Mouse (Mus musculus) stomach, embryonic 16.5 days (tissue): ENCODE results near the gene Asb13. TPM values are rescaled to one million over a fixed set of nuclear protein-coding genes. Genes with fewer than 3 reads are reported as not detected.

ENCODE experiments used
- ATAC-seq: fragments of 200-750 bp; cut with Nextera tagmentation; 2 replicates; pipeline ENCODE4 v1.8.0; 2017; ENCODE audit warnings: moderate number of reproducible peaks, moderate TSS enrichment; ENCODE audit not compliant: insufficient read depth, low FRiP score
- H3K27ac ChIP-seq: fragments of 300-500 bp; sonication (generic); 2 replicates; pipeline ENCODE4 v1.5.1; 2014; ENCODE audit warnings: low read length
- H3K27me3 ChIP-seq: fragments of 300-500 bp; sonication (generic); 2 replicates; pipeline ENCODE4 v1.6.1; 2014; ENCODE audit warnings: low read length, control low read depth, mixed read lengths; ENCODE audit not compliant: control insufficient read depth, insufficient read depth
- H3K36me3 ChIP-seq: fragments of 300-500 bp; sonication (generic); 2 replicates; pipeline ENCODE4 v1.6.1; 2014; ENCODE audit warnings: low read length; ENCODE audit not compliant: control insufficient read depth, insufficient read depth
- H3K4me1 ChIP-seq: fragments of 300-500 bp; sonication (generic); 2 replicates; pipeline ENCODE4 v1.6.1; 2014; ENCODE audit warnings: low read length, control low read depth, mixed read lengths; ENCODE audit not compliant: control insufficient read depth, insufficient read depth
- H3K4me2 ChIP-seq: fragments of 300-500 bp; sonication (generic); 2 replicates; pipeline ENCODE4 v1.6.1; 2014; ENCODE audit warnings: low read depth, low read length, mixed read lengths
- H3K4me3 ChIP-seq: fragments of 300-500 bp; sonication (generic); replicated peaks from 2 replicates; pipeline ENCODE4 v1.5.1; 2014; ENCODE audit warnings: mild to moderate bottlenecking, low read length
- H3K9ac ChIP-seq: fragments of 300-500 bp; sonication (generic); 2 replicates; pipeline ENCODE4 v1.6.1; 2014; ENCODE audit warnings: low read length
- H3K9me3 ChIP-seq: fragments of 300-500 bp; sonication (generic); replicated peaks from 2 replicates; pipeline ENCODE4 v1.6.1; 2016; ENCODE audit warnings: low read length, control low read depth; ENCODE audit not compliant: control insufficient read depth
- WGBS: fragments of 180-500 bp; shearing (Covaris S2); extraction: QIAGEN DNeasy Blood & Tissue Kit; methylation state at CpG from one replicate; pipeline ENCODE4 v1.1.7; 2014; 5-methylcytosine and 5-hydroxymethylcytosine counted together
- polyA plus RNA-seq: library from polyadenylated mRNA; unstranded; fragments of >200 nt; fragmentation: Nextera tagmentation; extraction: Ambion mirVana; gene quantifications from 2 replicates; pipeline ENCODE4 v1.2.1, GENCODE M21; 2015

The Asb13 gene
- polyA plus RNA-seq, result 15.1 and 16.4 TPM in 2 replicates

DNA sequence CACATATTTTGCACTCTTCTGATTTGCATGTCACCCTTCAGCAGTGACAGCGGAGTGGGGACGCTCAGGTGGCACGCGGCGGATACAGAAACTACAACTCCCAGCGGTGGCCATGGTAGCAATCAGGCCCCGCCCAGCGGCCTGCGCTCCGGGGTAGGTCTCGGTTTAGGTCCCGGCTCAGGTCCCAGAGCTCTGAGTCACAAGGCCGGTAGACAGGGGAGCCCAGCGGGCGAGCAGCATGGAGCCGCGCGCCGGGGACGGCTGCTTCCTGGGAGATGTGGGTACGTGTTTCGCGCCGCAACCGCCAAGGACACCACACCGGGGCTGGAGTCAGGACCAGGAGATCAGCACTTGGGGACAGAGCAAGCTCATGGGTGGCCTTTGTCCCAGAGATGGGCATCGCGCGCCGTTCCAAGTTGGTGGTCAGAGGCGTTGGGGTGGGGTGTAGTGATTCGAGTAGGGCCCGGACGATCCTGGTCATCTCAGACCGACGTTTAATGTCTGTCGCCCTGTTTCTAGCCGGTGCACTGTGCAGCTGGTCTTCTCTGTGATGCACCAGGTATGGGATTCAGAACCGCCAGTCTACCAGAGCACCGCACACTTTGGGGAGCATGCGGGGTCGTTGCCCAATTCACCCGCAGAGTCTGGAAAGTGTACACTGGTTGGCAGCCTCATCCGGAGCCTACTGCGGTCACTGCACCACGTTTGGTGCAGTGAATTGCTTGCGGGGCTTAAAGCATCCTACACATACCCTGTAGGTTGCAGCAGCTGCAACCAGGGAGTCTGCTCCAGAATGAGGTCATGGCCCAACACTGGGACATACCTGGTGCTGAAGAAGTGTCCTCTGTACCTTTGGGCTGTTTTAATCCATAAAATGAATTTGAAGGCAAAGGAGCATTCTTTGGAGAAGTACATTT, at the start of gene Asb13:
Asb13 (plus strand) TSS at position 138 of the 917 bp plus-strand sequence.
- Histone ChIP-seq H3K27ac (peak within 1 kb of the TSS; percentile 9; the same call in 1 of the 2 replicates), H3K9ac (peak within 1 kb of the TSS; percentile 85)
- WGBS, result under 1% methylated on average over 47 of the region's 47 CpGs

DNA sequence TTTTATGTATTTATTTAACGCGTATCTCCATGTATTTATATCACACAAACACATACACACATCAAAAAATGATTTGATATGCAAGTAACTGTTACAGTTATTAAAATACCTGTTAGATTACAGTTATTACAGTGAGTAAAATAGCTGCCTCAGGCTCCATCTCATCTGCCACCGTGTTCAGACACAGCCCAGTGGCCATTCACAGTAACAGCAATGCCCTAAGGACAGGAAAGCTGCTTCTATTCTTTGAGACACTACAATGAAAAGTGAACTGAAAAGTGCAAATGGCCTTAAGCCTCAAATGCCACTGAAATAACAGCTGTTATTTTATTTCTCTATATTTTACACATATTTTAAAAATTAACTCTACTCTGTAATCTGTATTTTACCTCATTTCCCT, 43.0 kb upstream of the Asb13 start:
- H3K9me3 ChIP-seq, result no peaks in the 10 kb centered on the region
- no peak overlapping the region for H3K4me2 ChIP-seq
- peaks cover 19% of the 10 kb centered on the region for H3K36me3 ChIP-seq
- H3K4me3 ChIP-seq, result no peak overlapping the region
- no peak overlapping the region for H3K27ac ChIP-seq
- WGBS, result 90% methylated on average over 3 of the region's 3 CpGs
- no peak overlapping the region for H3K9ac ChIP-seq
- H3K4me1 ChIP-seq, result no peaks in the 10 kb centered on the region
- H3K27me3 ChIP-seq, result no peaks in the 10 kb centered on the region
- no peak for ATAC-seq

More for the DNA sequence above, at the start of gene Asb13:
- H3K4me2 ChIP-seq, result peak within 1 kb of the TSS; percentile 76
- ATAC-seq, result peak; percentile 94
- 0 out of 2 replicates have a peak, but pooled peaks cover 2% of the 10 kb centered on the region for H3K4me1 ChIP-seq
- peak within 1 kb of the TSS; percentile 74 for H3K4me3 ChIP-seq
- no peaks in the 10 kb centered on the region for H3K9me3 ChIP-seq
- no peaks in the 10 kb centered on the region for H3K36me3 ChIP-seq
- no peaks in the 10 kb centered on the region for H3K27me3 ChIP-seq

DNA sequence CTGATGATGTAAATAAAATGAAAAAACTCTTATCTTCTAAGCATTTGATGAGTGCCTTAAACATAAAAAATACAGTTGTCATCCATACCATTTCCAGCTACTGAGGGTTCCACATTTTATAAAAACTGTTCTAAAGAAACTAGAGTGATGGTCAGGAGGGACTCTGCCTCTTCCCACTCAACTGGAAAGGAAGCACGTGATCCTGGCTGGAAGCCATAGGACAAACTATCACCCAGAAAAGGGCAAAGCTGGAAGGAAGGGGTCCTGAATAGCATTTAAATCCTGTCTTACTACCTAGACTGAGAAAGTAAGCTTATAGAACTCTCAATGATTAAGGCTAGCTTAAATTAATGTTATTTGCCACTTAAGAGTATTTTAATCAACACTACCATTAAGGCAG, 39.5 kb upstream of the Asb13 start:
- no peak for ATAC-seq
- no peak overlapping the region for H3K4me2 ChIP-seq
- no peaks in the 10 kb centered on the region for H3K27me3 ChIP-seq
- WGBS, result 87% methylated on average over 1 of the region's 1 CpGs
- H3K36me3 ChIP-seq, result peaks cover 16% of the 10 kb centered on the region
- H3K9me3 ChIP-seq, result no peaks in the 10 kb centered on the region
- no peak overlapping the region for H3K4me3 ChIP-seq
- H3K27ac ChIP-seq, result no peak overlapping the region
- no peaks in the 10 kb centered on the region for H3K4me1 ChIP-seq
- no peak overlapping the region for H3K9ac ChIP-seq

DNA sequence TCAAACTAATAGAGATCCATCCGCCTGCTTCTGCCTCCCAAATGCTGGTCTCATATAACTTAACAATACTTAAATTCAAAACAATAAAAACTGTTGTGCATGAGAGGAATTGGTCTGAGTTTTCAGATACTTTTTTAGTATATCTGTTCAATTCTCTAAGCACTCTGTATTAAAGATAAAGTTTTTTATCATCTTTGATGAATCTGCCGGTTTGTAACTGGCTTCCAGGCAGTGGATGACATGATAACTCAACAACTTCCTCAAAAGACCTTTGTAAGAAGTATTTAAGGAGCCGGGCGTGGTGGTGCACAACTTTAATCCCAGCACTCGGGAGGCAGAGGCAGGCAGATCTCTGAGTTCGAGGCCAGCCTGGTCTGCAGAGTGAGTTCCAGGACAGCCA, 37.6 kb upstream of the Asb13 start:
- H3K4me1 ChIP-seq, result no peaks in the 10 kb centered on the region
- ATAC-seq, result no peak
- H3K4me2 ChIP-seq, result no peak overlapping the region
- H3K4me3 ChIP-seq, result no peak overlapping the region
- no peaks in the 10 kb centered on the region for H3K9me3 ChIP-seq
- peaks cover 8% of the 10 kb centered on the region; the same call in 1 of the 2 replicates for H3K36me3 ChIP-seq
- WGBS, result 92% methylated on average over 6 of the region's 6 CpGs
- no peak overlapping the region for H3K27ac ChIP-seq
- no peak overlapping the region for H3K9ac ChIP-seq
- H3K27me3 ChIP-seq, result no peaks in the 10 kb centered on the region

DNA sequence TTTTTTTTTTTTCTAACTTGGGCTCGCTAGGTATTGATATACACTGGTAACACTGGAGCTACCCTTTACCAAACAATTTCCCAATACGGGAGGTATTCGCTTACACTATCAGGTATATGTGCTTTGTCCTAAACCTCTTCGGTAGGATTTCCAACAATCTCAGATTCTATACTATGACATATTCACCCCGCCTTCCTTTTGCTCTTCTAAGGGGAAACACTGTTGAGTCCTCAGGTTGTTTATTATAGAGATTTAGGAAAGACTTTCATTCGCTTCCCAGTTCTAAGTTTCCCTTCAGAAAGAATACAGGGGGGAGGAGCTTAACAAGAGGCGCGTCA, 24.1 kb upstream of the Asb13 start:
- 11% methylated on average over 8 of the region's 8 CpGs for WGBS
- H3K4me3 ChIP-seq, result peak overlapping the region; percentile 88
- peak overlapping the region; percentile 93; the same call in 1 of the 2 replicates for H3K27ac ChIP-seq

DNA sequence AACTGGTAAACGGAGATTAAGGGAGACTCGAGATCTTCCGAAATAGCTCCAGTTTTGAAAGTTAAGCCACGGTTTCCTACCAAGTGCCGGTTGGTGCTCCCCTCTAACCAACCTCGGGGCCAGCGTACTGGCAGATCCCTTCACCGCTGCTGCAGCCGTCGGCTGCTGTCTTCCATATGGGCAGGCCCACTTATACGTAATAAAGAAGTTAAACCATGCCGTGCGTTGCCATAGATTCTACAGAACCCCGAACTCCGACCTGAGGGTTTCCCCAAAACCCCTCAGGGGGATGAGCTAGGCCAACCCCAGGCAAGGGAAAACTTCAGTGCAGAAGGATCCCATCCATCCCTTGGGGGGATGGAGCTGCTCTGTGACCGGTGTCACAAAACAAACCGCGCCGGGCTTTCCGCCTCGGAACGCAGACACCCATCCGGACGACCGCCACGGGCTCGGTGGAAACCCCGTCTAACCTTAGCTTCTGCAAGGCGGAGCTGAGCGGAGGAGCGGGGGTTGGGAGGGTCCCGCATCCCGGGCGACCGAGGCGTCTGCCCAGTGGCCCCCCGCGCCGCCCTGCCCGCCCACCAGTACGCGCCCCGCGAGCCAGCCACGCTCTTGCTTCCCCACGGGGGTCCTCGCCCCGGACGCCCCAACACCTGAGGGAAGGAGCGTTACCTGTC, 23.6 kb upstream of the Asb13 start:
- Histone ChIP-seq H3K27ac (peak overlapping the region; percentile 93), H3K9me3 (0 out of 2 replicates have a peak, but pooled peaks cover 2% of the 10 kb centered on the region), H3K4me2 (peak overlapping the region; percentile 70), H3K9ac (peak overlapping the region; percentile 87), H3K27me3 (no peaks in the 10 kb centered on the region), H3K4me3 (peak overlapping the region; percentile 88), H3K4me1 (no peaks in the 10 kb centered on the region), H3K36me3 (no peaks in the 10 kb centered on the region)
- WGBS, result 0% methylated on average over 50 of the region's 50 CpGs
- peak; percentile 8; the same call in 1 of the 2 replicates for ATAC-seq

More for the DNA sequence above, 24.1 kb upstream of the Asb13 start:
- H3K36me3 ChIP-seq, result no peaks in the 10 kb centered on the region
- 0 out of 2 replicates have a peak, but pooled peaks cover 2% of the 10 kb centered on the region for H3K9me3 ChIP-seq
- no peaks in the 10 kb centered on the region for H3K27me3 ChIP-seq
- no peaks in the 10 kb centered on the region for H3K4me1 ChIP-seq
- H3K4me2 ChIP-seq, result peak overlapping the region; percentile 70
- H3K9ac ChIP-seq, result peak overlapping the region; percentile 87
- ATAC-seq, result no peak

DNA sequence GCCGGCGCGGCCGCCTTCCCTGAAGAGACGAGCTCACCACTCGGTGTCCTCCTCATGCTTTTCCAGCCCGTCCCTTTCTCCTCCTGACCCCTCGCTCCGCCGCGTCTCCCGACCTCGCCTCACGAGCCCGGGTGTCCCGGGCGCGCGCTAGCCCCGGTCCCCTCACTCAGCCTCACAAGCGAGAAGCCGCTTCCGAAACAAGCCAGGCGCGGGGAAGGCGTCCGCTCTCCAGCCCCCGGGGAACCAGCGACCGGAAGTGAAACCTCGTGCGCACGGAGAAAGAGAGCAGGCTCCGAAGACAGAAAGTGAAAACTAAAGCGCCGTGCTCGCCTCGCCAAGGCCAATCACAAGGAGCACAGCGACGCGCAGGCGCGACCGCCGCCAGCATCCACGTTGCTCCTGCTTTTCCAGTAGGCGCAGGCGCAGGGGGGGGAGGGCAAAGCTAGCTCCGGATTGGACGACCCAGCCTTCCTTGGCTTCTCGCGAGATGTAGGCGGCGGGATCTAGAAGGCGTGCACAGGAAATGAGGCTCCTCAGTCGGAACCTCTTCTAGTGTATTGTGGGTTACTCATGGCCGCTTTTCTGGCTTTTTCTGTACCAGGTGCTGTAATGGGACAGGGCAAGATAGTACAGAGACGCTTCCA, 22.9 kb upstream of the Asb13 start, which contains the start of gene Fam208b:
Fam208b (minus strand) TSS at position 314 of the 644 bp plus-strand sequence.
- ATAC-seq, result peak; percentile 100
- WGBS, result under 1% methylated on average over 58 of the region's 58 CpGs
- Histone ChIP-seq H3K4me2 (peak within 1 kb of the TSS; percentile 71), H3K27ac (peak within 1 kb of the TSS; percentile 93), H3K4me1 (no peaks in the 10 kb centered on the region), H3K4me3 (peak within 1 kb of the TSS; percentile 88), H3K9ac (peak within 1 kb of the TSS; percentile 87), H3K9me3 (0 out of 2 replicates have a peak, but pooled peaks cover 2% of the 10 kb centered on the region), H3K27me3 (no peaks in the 10 kb centered on the region), H3K36me3 (no peaks in the 10 kb centered on the region)

DNA sequence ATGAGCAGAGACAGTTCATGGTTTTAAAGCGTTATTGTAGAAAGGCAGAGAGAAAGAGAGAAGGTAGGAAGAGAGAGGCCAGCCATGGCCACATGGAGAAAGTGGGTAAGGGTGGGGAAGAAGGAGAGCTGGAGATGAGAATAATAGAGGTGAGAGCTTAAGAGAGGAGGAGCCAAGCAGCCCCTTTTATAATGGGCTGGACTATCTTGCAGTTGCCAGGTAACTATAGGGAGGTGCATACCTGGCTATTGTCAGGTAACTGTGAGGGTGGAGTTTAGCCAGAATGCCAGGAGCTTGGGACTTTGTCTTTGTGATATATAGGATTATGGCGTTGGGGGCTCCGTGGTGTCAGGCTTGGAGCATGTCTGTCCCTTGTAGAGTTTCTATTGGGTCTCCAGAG, 6.7 kb upstream of the Asb13 start:
- Histone ChIP-seq H3K9ac (no peak overlapping the region), H3K27me3 (no peaks in the 10 kb centered on the region), H3K9me3 (0 out of 2 replicates have a peak, but pooled peaks cover 7% of the 10 kb centered on the region), H3K36me3 (no peaks in the 10 kb centered on the region), H3K4me2 (no peak overlapping the region), H3K4me3 (no peak overlapping the region), H3K27ac (no peak overlapping the region), H3K4me1 (0 out of 2 replicates have a peak, but pooled peaks cover 4% of the 10 kb centered on the region)
- 50% methylated on average over 3 of the region's 3 CpGs for WGBS
- no peak for ATAC-seq
